Mouse (Mus musculus): ENCODE results near the gene Lep. TPM values are rescaled to one million over a fixed set of nuclear protein-coding genes. Genes with fewer than 3 reads are reported as not detected.
A peak's percentile ranks its signal among the peaks of the same experiment; 100 is the strongest.

The Lep gene
- polyA plus RNA-seq, 1 experiment, result not detected

DNA sequence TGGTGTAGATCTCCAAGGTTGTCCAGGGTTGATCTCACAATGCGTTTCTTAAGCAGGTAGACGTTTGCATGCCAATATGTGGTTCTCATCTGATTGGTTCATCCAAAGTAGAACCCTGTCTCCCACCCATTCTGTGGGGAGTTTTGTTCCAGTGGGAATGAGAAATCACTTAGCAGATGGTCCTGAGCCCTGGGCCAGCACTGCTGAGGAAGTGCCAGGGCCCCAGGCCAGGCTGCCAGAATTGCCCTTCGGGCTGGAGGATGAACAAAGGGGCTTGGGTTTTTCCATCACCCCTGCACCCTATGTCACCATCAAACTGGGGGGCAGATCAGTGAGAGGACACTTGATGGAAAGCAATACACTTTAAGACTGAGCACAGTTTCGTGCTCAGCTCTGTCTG, 12.2 kb downstream of the Lep start:
- Histone ChIP-seq H3K27ac (ENCODE audit: insufficient read depth, low read depth, low read length) (no peak overlapping the region), H3K4me1 (ENCODE audit: control insufficient read depth, insufficient read depth, low read length) (no peaks in the 10 kb centered on the region), H3K4me3 (ENCODE audit: insufficient read depth, low read depth, low read length) (no peak overlapping the region)
- WGBS, result 77% methylated on average over 4 of the region's 4 CpGs
- TF ChIP-seq POLR2A (IDR thresholded peaks at IDR 0.05; ENCODE audit: insufficient read depth, low read depth, low read length), result no peak
- TF ChIP-seq CTCF (IDR thresholded peaks at IDR 0.05; ENCODE audit: insufficient read depth, low read depth, low read length), result no peak

GRCm38 (mm10) chr6:29073462-29074132, 13.6 kb downstream of the Lep start:
- Histone ChIP-seq H3K27ac (ENCODE audit: insufficient read depth, low read depth, low read length) (no peak overlapping the region), H3K4me3 (ENCODE audit: insufficient read depth, low read depth, low read length) (no peak overlapping the region), H3K4me1 (ENCODE audit: control insufficient read depth, insufficient read depth, low read length) (no peaks in the 10 kb centered on the region)
- no peak for TF ChIP-seq POLR2A (IDR thresholded peaks at IDR 0.05; ENCODE audit: insufficient read depth, low read depth, low read length)
- TF ChIP-seq CTCF (IDR thresholded peaks at IDR 0.05; ENCODE audit: insufficient read depth, low read depth, low read length), result no peak
- WGBS, result 76% methylated on average over 11 of the region's 11 CpGs

DNA sequence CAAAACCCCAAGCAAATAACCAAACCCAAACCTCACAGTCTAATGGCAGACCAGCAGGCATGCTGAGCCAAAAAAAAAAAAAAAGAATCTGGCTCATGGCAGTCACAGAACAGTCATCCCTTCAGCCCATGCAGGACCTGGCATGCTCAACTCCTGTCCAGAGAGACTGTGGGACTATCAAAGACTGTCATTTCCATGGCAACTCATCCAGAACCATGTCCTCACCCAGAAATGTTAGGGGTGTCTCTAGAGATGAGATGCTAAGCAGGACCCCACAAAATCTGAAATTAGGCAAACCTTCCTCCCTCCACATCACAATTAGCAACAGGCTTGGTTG, 14.1 kb downstream of the Lep start:
- Histone ChIP-seq H3K27ac (ENCODE audit: insufficient read depth, low read depth, low read length) (no peak overlapping the region), H3K4me3 (ENCODE audit: insufficient read depth, low read depth, low read length) (no peak overlapping the region), H3K4me1 (ENCODE audit: control insufficient read depth, insufficient read depth, low read length) (no peaks in the 10 kb centered on the region)
- TF ChIP-seq POLR2A (IDR thresholded peaks at IDR 0.05; ENCODE audit: insufficient read depth, low read depth, low read length) (no peak), CTCF (IDR thresholded peaks at IDR 0.05; ENCODE audit: insufficient read depth, low read depth, low read length) (no peak)

GRCm38 (mm10) chr6:29079291-29079690, 19.3 kb downstream of the Lep start:
- H3K4me3 ChIP-seq (ENCODE audit: insufficient read depth, low read depth, low read length), result no peak overlapping the region
- peak overlapping the region; percentile 67 for H3K27ac ChIP-seq (ENCODE audit: insufficient read depth, low read depth, low read length)
- peaks cover 12% of the 10 kb centered on the region for H3K4me1 ChIP-seq (ENCODE audit: control insufficient read depth, insufficient read depth, low read length)
- TF ChIP-seq POLR2A (IDR thresholded peaks at IDR 0.05; ENCODE audit: insufficient read depth, low read depth, low read length) (no peak), CTCF (IDR thresholded peaks at IDR 0.05; ENCODE audit: insufficient read depth, low read depth, low read length) (no peak)
- WGBS, result 15% methylated on average over 4 of the region's 4 CpGs

DNA sequence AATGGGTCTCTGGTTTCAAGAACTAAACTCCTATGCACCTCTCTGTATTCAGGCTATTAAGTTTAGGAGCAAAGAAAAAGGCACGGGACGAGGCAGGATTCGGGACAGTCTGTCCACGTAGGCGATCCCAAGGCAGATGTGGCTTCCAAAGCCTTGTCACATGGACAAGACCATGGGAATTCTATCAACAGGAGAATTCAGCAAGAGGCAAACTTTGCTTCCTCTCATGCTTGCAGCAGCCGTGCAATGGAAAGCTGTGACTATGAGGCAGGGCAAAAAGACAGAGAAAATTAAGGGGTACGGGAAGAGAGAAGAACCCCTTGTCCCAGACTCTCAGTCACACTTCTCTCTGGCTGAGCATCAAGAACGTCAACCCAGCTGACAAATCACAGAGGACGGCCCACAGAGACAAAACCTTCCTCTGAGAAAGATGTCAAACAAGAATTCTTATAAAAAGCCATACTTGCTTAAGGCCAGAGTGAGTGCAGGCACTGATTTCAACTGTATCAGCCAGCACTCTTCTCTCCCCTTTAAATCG, 21.9 kb downstream of the Lep start:
- 63% methylated on average over 10 of the region's 10 CpGs for WGBS
- TF ChIP-seq POLR2A (IDR thresholded peaks at IDR 0.05; ENCODE audit: insufficient read depth, low read depth, low read length) (no peak), CTCF (IDR thresholded peaks at IDR 0.05; ENCODE audit: insufficient read depth, low read depth, low read length) (no peak)
- peaks cover 14% of the 10 kb centered on the region for H3K4me1 ChIP-seq (ENCODE audit: control insufficient read depth, insufficient read depth, low read length)
- no peak overlapping the region for H3K4me3 ChIP-seq (ENCODE audit: insufficient read depth, low read depth, low read length)
- H3K27ac ChIP-seq (ENCODE audit: insufficient read depth, low read depth, low read length), result no peak overlapping the region

DNA sequence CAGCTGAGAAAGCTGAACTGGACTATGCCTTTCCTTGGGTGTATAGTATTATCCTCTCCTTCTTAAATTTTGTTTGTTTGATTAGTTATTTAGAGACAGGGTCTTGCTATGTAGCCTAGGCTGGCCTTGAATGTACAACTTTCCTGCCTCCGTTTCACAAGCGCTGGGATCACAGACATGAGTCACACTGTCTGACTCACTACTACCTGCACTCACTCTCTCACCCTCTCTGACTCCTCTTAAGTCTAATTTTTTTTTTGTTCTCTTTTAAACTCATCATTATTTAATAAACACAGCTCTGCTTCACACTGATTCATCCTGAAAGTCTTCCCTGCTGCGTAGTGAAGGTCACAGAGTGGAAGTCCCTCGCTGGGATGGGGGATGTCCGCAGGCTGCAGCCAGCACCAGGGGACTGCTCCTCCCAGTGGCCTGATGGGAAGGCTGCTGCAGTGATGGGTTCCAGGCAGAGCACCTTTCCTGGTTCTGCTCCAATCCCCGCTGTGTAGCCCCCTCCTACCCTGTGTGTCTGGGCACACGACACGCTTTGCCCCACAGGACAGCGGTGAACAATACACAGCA, 22.8 kb downstream of the Lep start:
- 49% methylated on average over 9 of the region's 9 CpGs for WGBS
- no peak for TF ChIP-seq POLR2A (IDR thresholded peaks at IDR 0.05; ENCODE audit: insufficient read depth, low read depth, low read length)
- TF ChIP-seq CTCF (IDR thresholded peaks at IDR 0.05; ENCODE audit: insufficient read depth, low read depth, low read length), result peak; percentile 7; the same call in 1 of the 2 replicates

GRCm38 (mm10) chr6:29084401-29084800, 24.4 kb downstream of the Lep start:
- H3K27ac ChIP-seq (ENCODE audit: insufficient read depth, low read depth, low read length), result no peak overlapping the region
- 86% methylated on average over 7 of the region's 7 CpGs for WGBS
- TF ChIP-seq POLR2A (IDR thresholded peaks at IDR 0.05; ENCODE audit: insufficient read depth, low read depth, low read length) (no peak), CTCF (IDR thresholded peaks at IDR 0.05; ENCODE audit: insufficient read depth, low read depth, low read length) (no peak)
- no peak overlapping the region for H3K4me3 ChIP-seq (ENCODE audit: insufficient read depth, low read depth, low read length)
- peaks cover 14% of the 10 kb centered on the region for H3K4me1 ChIP-seq (ENCODE audit: control insufficient read depth, insufficient read depth, low read length)

More for the DNA sequence above, 22.8 kb downstream of the Lep start:
- Histone ChIP-seq H3K4me3 (ENCODE audit: insufficient read depth, low read depth, low read length) (no peak overlapping the region), H3K4me1 (ENCODE audit: control insufficient read depth, insufficient read depth, low read length) (peaks cover 14% of the 10 kb centered on the region), H3K27ac (ENCODE audit: insufficient read depth, low read depth, low read length) (no peak overlapping the region)

- peaks cover 3% of the 10 kb centered on the region; the same call in 1 of the 2 replicates for H3K4me1 ChIP-seq (ENCODE audit: control insufficient read depth, insufficient read depth, low read length)
- no peak overlapping the region for H3K4me3 ChIP-seq (ENCODE audit: insufficient read depth, low read depth, low read length)
- no peak for TF ChIP-seq POLR2A (IDR thresholded peaks at IDR 0.05; ENCODE audit: insufficient read depth, low read depth, low read length)
- no peak for TF ChIP-seq CTCF (IDR thresholded peaks at IDR 0.05; ENCODE audit: insufficient read depth, low read depth, low read length)
- WGBS, result 80% methylated on average over 7 of the region's 7 CpGs
- no peak overlapping the region for H3K27ac ChIP-seq (ENCODE audit: insufficient read depth, low read depth, low read length)
Measured at GRCm38 (mm10) chr6:29087921-29088709, 28.1 kb downstream of the Lep start.

DNA sequence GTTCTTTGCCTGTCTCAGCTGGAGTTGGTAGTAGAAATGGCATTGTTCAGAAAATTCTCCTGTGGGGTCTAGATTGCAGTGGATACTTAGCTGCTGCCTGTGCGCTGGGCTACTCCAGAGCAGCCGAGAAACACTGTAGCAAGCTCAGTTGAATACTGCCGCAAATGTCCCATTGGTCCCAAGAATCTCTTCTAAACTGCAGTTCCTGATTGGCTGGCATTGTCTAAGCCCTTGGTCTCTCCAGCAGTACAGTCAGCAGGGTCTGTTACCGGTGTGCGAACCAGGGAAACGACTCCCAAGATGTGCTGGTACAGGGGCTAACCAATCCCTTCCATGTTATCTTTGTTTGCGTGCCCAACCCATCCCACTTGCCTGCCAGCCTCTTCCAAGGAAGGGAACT, 32.2 kb downstream of the Lep start:
- Histone ChIP-seq H3K4me3 (ENCODE audit: insufficient read depth, low read depth, low read length) (no peak overlapping the region), H3K4me1 (ENCODE audit: control insufficient read depth, insufficient read depth, low read length) (no peaks in the 10 kb centered on the region), H3K27ac (ENCODE audit: insufficient read depth, low read depth, low read length) (no peak overlapping the region)
- 83% methylated on average over 7 of the region's 7 CpGs for WGBS
- no peak for TF ChIP-seq POLR2A (IDR thresholded peaks at IDR 0.05; ENCODE audit: insufficient read depth, low read depth, low read length)
